Mouse (Mus musculus): ENCODE results near the gene Rtn4.

Gene Rtn4

DNA sequence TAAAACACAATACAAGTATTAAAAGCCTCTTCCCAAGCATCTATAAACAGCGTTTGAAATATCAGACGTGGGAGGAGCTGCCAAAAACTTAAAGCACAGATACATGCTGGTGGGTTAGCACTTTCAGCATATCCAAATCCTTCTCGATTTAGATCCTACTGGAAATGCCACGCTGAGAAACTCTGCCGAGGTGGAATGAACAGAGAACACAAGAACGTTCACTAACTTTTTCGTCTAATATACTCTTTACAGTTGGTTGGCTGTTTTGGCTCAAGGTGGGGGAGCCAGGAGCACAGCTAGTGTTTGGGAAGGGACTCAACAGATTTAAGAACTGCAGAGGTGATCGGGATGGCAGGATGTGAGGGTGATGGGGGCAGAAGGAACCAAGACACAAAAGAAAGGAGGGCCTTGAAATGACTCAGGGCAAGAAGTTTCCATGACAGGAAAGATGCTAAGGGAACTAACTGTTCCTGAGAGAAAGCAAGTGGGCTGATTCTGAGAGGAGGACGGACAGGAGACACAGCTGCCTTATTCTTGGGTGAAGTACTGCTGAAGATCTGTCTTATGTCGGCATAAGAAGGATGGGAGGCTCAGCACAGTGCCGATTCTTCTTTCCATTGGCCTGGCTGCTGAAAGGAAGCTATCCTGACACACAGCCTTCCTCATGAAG lies 73.7 kb downstream of the Rtn4 start:
- DNase-seq: peak; percentile 40

GRCm38 (mm10) chr11:29768523-29768922 lies 75.8 kb downstream of the Rtn4 start:
- no peak for DNase-seq

DNA sequence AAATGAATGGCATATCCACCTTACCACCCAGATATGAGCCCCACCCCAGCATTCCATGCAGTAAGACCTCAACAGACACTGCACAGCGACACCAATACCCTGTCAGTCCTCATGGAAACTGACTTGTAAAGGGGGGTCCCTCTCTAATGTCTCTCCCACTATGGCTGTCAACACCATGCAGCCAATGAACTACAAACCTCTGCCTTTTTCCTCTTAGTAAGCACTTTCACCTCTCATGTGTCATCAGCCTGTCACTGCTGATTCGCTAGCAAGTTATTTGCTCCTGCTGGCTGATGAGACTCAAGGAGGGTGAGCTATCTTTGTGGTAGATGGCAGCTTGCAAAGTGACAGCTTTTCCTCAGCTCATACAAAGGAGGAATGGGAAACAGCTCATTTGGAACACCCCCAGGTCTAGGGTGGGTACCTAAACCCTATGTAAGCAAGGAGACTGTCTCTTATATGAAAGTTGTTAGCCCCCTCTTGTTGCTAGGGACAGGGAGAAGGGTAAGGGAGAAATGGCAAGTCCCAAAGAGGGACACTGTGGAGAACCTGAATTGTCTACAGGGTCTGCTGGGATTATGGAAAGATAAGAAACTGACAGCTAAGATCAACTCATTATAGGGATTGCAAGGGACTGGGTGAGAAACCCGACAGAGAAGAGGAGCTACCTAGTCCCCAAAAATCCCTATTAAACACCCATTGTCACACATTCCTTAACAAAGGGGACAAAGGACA lies 78.1 kb downstream of the Rtn4 start:
- no peak for DNase-seq

GRCm38 (mm10) chr11:29772279-29772678 lies 79.5 kb downstream of the Rtn4 start:
- DNase-seq: no peak

- DNase-seq: no peak
These were observed 81.5 kb downstream of the Rtn4 start for GRCm38 (mm10) chr11:29774296-29774695.

GRCm38 (mm10) chr11:29774760-29775159 lies 82.0 kb downstream of the Rtn4 start:
- DNase-seq: no peak

DNA sequence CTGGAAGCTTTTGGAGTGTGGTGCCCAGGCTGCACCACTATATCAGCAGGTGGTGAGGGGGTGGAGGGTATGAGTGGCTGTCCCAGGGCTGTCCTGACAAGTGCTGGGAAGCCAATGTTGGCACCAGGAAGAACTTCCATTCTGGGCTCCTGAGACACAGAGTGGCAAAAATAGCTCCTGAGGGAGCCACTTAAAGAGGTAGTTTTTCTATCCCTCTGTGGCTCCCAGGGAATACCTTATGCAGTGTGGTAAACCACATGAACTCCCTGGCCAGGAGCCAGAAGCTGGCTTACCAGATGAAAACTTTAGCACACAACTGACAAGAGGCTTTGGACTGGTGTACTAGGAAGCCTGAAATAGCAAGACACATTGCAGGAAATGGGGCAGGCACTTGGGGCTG lies 85.2 kb downstream of the Rtn4 start:
- peak; percentile 67 for DNase-seq

DNA sequence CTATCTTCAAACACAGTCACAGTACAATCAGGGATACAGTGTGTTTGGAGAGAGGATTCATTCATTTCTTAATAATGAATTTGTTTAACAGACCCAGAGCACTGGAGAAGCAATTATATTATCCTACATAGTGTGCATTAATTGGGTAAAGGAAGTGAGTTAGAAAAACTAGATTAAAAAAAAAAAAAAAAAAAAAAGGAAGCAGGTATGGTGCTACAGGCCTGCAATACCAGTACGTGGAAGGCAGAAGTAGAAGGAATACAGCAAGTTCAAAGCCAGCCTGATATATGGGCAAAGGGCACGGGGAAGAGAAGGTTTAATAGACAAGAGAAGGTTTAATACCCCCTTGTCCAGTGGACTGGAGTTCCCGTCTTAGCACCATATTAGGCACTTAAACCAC lies 86.2 kb downstream of the Rtn4 start:
- no peak for DNase-seq

DNA sequence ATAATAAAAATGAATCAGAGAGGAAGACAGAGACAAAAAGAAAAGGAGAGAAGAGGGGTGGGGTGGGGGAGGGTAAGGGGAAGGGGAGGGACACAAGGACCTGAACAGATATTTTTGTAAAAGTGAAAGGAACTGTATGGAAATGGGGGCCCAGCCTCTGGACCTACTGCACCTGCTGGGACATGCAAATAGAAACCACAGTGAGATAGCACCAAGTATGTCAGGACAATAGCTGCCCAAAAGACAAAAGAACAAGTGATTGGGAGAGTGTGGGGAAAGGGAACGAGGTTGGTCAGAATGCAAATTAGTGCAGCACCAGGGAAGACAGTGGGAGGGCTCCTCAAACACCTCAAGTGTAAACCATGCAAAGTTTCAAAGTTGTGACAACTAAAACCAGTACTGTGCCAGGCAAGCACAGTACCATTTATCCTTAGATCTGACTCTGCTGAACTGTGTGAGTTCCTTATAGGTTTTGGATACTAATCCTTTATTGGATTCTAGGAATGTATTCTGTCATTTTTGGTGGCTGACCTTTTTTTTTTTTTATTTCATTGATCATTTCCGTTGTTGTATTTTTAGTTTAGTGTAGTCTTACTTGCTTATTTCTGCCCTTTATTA lies 86.8 kb downstream of the Rtn4 start:
- DNase-seq: no peak

- no peak for DNase-seq
These were observed 94.0 kb downstream of the Rtn4 start for GRCm38 (mm10) chr11:29786583-29787219.

DNA sequence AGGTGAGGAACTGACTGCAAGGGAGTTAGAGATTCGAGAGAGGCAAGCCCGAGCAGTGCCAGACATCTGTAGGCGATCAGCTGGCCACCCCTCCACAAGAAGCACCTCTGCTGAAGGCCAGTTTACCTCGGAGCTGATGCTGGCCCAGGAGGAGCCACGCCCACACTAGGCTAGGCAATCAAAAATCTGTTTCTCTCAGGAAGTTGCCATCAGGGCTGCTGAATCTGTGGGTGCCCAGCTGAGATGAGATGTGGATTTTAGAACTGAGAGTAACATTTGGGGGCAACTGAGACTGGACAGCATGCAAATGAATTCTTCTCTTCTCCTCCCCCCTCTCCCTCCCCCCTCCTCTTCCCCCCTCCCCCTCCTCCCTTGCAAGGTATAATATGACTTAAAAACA lies 94.7 kb downstream of the Rtn4 start:
- DNase-seq: peak; percentile 27

GRCm38 (mm10) chr11:29788499-29788898 lies 95.8 kb downstream of the Rtn4 start:
- no peak for DNase-seq

GRCm38 (mm10) chr11:29788921-29789638 lies 96.3 kb downstream of the Rtn4 start:
- peak; percentile 87 for DNase-seq

DNA sequence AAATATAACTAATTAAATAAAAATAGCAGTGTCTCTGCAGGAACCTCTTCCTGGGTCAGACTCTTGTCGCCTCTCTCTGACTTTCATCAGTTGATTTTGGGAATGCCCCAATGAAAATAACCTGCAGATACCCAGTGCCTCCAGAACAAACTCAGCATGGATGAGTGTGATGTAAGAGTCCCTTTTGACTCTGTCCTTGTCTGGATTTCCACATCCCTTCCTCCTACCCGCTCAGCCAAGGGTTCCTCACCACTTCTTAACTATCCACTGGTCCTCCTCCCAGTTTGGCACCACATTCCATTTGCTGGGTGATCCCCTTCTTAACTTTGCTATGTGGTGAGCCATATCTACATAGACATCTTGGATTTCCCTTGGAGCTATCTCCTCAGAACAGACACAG lies 98.0 kb downstream of the Rtn4 start:
- no peak for DNase-seq

All from right cerebral cortex, postnatal 25 days (tissue).